Mouse (Mus musculus): ENCODE data around the gene Ckap2l.

The Ckap2l gene

DNA sequence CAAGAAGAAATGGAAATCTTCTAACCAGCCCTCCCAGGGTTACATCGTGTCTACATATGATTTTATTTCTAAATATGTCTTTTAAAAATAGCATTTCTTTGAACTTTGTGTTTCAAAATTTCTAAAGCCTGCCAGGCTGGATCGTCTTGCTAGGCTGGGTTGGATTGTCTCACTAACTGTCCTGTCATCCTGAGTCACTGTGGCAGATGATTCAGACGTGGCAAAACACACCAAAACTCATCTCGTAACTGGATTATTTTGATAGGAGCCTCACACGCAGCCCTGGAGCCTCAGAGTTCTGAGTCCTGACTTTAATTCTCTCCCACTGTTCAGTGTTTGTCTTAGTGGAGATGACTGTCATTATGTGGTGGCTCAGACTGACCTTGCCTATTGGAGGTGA is 33.9 kb downstream of the Ckap2l start:
- DNase-seq (ENCODE audit: low read depth, low spot score), result no peak

- no peak for DNase-seq (ENCODE audit: low read depth, low spot score)
Measured at GRCm38 (mm10) chr2:129261151-129261794, 35.7 kb downstream of the Ckap2l start.

DNA sequence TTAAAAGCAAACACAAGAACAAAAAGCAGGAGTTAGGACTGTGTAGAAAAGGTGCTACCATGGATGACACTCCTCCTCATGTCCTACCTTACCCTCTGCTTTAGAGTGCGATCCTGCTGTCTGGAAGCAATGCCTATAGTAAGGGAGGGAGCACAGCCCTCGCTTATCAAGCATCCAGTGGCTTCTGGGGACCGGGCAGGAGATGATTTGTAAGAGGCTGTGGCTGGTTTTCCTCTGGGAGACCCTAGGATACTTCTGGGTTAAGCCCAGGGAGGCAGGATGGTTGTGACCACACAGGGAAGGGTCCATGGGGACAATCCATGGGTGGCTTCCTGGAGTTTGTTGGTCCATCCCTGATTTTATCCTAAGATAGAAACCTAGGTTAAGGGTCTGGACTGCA is 36.4 kb downstream of the Ckap2l start:
- no peak for DNase-seq (ENCODE audit: low read depth, low spot score)

- peak; percentile 89 for DNase-seq (ENCODE audit: low read depth, low spot score)
Measured at GRCm38 (mm10) chr2:129258475-129259211, 38.4 kb downstream of the Ckap2l start.

GRCm38 (mm10) chr2:129258056-129258455 is 39.0 kb downstream of the Ckap2l start:
- DNase-seq (ENCODE audit: low read depth, low spot score), result no peak

DNA sequence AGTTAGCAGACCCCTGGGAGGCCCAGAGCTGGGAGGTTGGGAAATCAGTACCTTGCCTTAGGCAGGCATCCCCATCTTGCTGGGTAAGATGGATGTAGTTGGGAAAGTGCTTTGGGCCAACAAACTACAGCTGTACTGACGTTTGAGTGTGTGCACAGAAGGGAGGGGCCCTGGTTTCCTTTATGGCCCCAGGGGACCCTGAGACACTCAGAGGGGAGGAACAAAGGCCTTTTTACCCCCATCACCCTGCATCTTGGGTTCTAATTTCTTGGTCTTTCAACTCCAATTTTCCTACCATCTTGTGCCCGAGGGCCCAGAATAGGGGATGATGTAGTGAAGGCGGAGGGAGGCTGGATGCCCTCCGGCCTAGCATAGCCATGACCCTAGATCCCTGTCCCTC is 41.0 kb downstream of the Ckap2l start:
- no peak for DNase-seq (ENCODE audit: low read depth, low spot score)

- DNase-seq (ENCODE audit: low read depth, low spot score), result no peak
Measured at GRCm38 (mm10) chr2:129254076-129254475, 42.9 kb downstream of the Ckap2l start.

GRCm38 (mm10) chr2:129253631-129253970 is 43.4 kb downstream of the Ckap2l start:
- no peak for DNase-seq (ENCODE audit: low read depth, low spot score)

- DNase-seq (ENCODE audit: low read depth, low spot score), result no peak
Measured at GRCm38 (mm10) chr2:129252836-129253630, 44.0 kb downstream of the Ckap2l start.

GRCm38 (mm10) chr2:129249321-129249720 is 47.7 kb downstream of the Ckap2l start:
- no peak for DNase-seq (ENCODE audit: low read depth, low spot score)

- DNase-seq (ENCODE audit: low read depth, low spot score), result no peak
Measured at GRCm38 (mm10) chr2:129247707-129248121, 49.3 kb downstream of the Ckap2l start.

DNA sequence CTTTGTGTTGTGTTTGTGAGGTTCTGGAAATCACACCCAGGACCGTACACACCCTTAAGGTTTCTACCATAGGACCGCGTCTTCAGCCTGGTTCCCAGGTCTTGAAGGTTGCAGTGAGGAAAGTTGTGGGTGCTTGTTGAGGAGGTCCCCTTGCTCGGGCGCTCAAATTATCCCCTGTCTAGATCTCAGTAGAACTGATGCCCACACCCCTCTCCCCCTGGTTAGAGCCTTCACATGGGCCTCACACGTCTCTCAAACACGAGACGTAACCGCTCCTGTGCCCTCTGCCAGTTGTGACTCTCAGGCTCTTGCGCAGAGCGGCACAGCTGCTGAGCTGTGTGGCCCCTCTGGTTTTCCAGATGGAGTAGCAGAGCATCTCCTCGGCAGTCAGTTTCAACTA is 50.1 kb downstream of the Ckap2l start:
- no peak for DNase-seq (ENCODE audit: low read depth, low spot score)

DNA sequence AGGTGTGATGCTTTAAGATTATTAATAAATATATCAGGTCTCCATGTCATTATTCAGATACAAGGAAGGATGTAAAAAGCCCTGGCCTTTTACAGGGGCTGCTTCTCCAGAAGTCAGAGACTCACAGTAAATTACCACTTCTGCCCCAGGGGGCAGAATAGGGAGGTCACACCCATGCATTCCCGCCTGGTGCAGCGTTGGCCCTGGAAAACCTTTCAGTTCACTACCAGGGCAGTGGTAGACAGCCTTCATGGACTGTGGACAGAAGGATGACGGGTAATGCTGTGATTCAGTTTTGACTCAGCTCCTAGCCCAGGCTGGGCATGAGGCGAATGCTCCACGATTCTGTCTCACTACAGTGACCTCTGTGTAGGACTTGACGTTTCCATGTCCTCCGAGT is 50.6 kb downstream of the Ckap2l start:
- no peak for DNase-seq (ENCODE audit: low read depth, low spot score)

- no peak for DNase-seq (ENCODE audit: low read depth, low spot score)
Measured at GRCm38 (mm10) chr2:129245618-129246017, 51.4 kb downstream of the Ckap2l start.

GRCm38 (mm10) chr2:129244446-129245120 is 52.4 kb downstream of the Ckap2l start:
- DNase-seq (ENCODE audit: low read depth, low spot score), result no peak

DNA sequence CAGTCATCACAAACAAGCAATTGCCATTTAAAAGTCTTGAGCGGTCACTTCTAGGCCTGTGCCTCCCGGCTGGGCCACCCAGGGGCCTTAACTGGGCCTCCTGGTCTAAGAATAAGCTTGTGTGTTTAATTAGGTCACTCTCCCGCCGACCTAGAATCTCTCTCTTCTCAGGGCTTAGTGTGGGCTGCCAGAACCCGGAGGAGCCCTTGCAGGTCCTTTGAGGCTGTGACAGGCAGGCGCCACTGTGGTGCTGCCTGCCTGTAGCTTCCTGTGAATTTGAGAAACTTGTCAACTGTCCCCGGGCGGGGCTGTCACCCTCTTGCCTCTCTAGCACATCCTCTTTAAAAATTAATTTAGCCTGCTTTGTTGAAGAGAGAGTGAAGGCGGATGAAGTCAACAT is 53.2 kb downstream of the Ckap2l start:
- DNase-seq (ENCODE audit: low read depth, low spot score), result no peak

DNA sequence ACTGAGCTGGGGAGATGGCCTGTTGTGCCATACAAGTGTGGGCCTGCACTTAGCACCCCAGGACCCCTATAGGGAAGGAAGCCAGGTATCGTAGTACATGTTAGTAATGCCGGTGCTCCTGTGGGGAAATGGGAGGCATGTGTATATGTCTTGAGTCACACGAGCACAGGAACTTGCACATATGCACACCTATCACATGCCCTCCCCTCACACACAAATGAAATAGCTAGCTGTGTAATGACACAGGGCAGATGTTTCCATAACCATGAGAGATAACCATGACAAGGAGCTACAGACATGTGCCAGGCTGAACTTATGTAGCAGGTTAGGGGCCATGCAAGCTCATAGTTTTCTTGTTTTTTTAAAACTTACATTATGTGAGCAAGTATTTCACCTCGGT is 54.0 kb downstream of the Ckap2l start:
- no peak for DNase-seq (ENCODE audit: low read depth, low spot score)

- DNase-seq (ENCODE audit: low read depth, low spot score), result peak; percentile 48
Measured at GRCm38 (mm10) chr2:129241845-129242833, 54.9 kb downstream of the Ckap2l start.

DNA sequence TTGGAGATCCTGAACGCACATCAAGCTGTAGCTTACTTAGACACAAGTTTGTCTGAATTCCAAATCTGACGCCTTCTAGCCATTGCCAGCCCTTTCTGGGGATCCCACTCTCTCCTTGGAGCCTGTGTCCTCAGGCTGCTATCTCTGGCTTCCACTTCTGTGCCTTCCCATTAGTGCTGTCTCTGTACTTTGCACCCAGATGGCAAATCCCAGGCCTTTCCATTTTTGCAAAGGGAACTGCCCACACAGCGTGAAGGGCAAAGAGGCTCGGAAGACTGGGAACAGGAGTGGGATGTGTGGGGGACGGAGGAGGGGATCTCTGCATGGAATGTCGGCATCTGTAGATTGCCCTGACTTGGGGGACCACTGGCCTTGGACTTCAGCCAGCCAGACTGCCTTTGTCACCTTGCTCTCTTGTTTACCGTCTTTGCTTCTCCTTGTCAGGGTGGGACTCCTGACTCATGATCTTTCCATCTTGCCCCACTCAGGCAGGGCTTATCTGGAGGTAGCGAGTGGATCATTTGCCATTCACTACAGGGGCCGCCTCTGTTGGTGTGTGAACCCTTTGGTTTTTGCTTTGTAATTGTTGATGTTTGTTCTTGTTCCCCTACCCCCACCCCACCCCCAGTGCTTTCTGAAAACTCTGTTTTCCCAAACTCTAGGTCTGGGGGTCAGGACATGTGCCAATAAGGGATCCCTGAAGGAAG is 56.1 kb downstream of the Ckap2l start:
- no peak for DNase-seq (ENCODE audit: low read depth, low spot score)

- DNase-seq (ENCODE audit: low read depth, low spot score), result no peak
Measured at GRCm38 (mm10) chr2:129236526-129236925, 60.5 kb downstream of the Ckap2l start.
